Mouse (Mus musculus) forebrain, embryonic 12.5 days (tissue): ENCODE measurements around the gene Ttyh2. TPM values are rescaled to one million over a fixed set of nuclear protein-coding genes. Genes with fewer than 3 reads are reported as not detected.
"Not testable (repeated sequence)": the region's sequence is repeated elsewhere in the genome, so short reads cannot be mapped to it uniquely, and the experiment has no call there.

Experiments used
- ATAC-seq: fragments of 200-750 bp; cut with Nextera tagmentation; 2 replicates; pipeline ENCODE4 v1.8.0; 2017; ENCODE audit warnings: moderate TSS enrichment; ENCODE audit not compliant: low FRiP score
- H3K27ac ChIP-seq: fragments of 300-500 bp; sonication (generic); 2 replicates; pipeline ENCODE4 v1.5.1; 2016; ENCODE audit warnings: mild to moderate bottlenecking
- H3K27me3 ChIP-seq: fragments of 300-500 bp; sonication (generic); 2 replicates; pipeline ENCODE4 v1.6.1; 2016; ENCODE audit warnings: mild to moderate bottlenecking
- H3K36me3 ChIP-seq: fragments of 300-500 bp; sonication (generic); replicated peaks from 2 replicates; pipeline ENCODE4 v1.6.1; 2016; ENCODE audit warnings: mild to moderate bottlenecking
- H3K4me1 ChIP-seq: fragments of 300-500 bp; sonication (generic); 2 replicates; pipeline ENCODE4 v1.6.1; 2016
- H3K4me2 ChIP-seq: fragments of 300-500 bp; sonication (generic); 2 replicates; pipeline ENCODE4 v1.6.1; 2016; ENCODE audit warnings: mild to moderate bottlenecking, moderate library complexity
- H3K4me3 ChIP-seq: fragments of 300-500 bp; sonication (generic); replicated peaks from 2 replicates; pipeline ENCODE4 v1.5.1; 2016; ENCODE audit warnings: mild to moderate bottlenecking
- H3K9ac ChIP-seq: fragments of 300-500 bp; sonication (generic); 2 replicates; pipeline ENCODE4 v1.6.1; 2016; ENCODE audit warnings: mild to moderate bottlenecking
- H3K9me3 ChIP-seq: fragments of 300-500 bp; sonication (generic); 2 replicates; pipeline ENCODE4 v1.6.1; 2016
- WGBS: fragments of 180-500 bp; shearing (Covaris S2); methylation state at CpG from one replicate; pipeline ENCODE4 v1.1.7; 2016; 5-methylcytosine and 5-hydroxymethylcytosine counted together
- polyA plus RNA-seq: library from polyadenylated mRNA; unstranded; fragments of >200 nt; fragmentation: Nextera tagmentation; extraction: Ambion mirVana; gene quantifications from 2 replicates; pipeline ENCODE4 v1.2.1, GENCODE M21; 2016

The Ttyh2 gene
- polyA plus RNA-seq, 1 experiment from 2014 or later, result 11.8 TPM

GRCm38 (mm10) chr11:114674180-114674579 is 1.1 kb upstream of the Ttyh2 start:
- Histone ChIP-seq H3K4me3 (no peak overlapping the region), H3K36me3 (peaks cover 39% of the 10 kb centered on the region), H3K9ac (no peak overlapping the region), H3K27ac (no peak overlapping the region), H3K27me3 (peaks cover 16% of the 10 kb centered on the region), H3K9me3 (no peaks in the 10 kb centered on the region), H3K4me1 (peaks cover 43% of the 10 kb centered on the region), H3K4me2 (no peak overlapping the region)
- 48% methylated on average over 8 of the region's 8 CpGs for WGBS
- no peak for ATAC-seq

GRCm38 (mm10) chr11:114674796-114675195 is 435 bp upstream of the Ttyh2 start:
- Histone ChIP-seq H3K4me3 (peak overlapping the region; percentile 53; the same call in 1 of the 2 replicates), H3K4me2 (peak overlapping the region; percentile 89), H3K27me3 (peaks cover 16% of the 10 kb centered on the region), H3K36me3 (peaks cover 39% of the 10 kb centered on the region), H3K4me1 (peaks cover 37% of the 10 kb centered on the region)
- H3K9ac ChIP-seq, H3K9me3 ChIP-seq, H3K27ac ChIP-seq, ATAC-seq: not testable (repeated sequence)
- WGBS, result 78% methylated on average over 2 of the region's 3 CpGs

- Histone ChIP-seq H3K9ac (peak overlapping the region; percentile 72), H3K4me1 (peaks cover 32% of the 10 kb centered on the region), H3K9me3 (no peaks in the 10 kb centered on the region), H3K4me3 (peak overlapping the region; percentile 53), H3K27ac (peak overlapping the region; percentile 42; the same call in 1 of the 2 replicates), H3K4me2 (peak overlapping the region; percentile 89), H3K36me3 (peaks cover 30% of the 10 kb centered on the region), H3K27me3 (peaks cover 16% of the 10 kb centered on the region)
- 0 out of 2 replicates have a peak, but pooled peaks have one; percentile 1 for ATAC-seq
- under 1% methylated on average over 27 of the region's 27 CpGs for WGBS
Observed at GRCm38 (mm10) chr11:114675826-114676401, 683 bp downstream of the Ttyh2 start.

GRCm38 (mm10) chr11:114676431-114676830 is 1.2 kb downstream of the Ttyh2 start:
- Histone ChIP-seq H3K4me3 (peak overlapping the region; percentile 53), H3K36me3 (peaks cover 25% of the 10 kb centered on the region), H3K27ac (no peak overlapping the region), H3K9me3 (no peaks in the 10 kb centered on the region), H3K27me3 (peaks cover 16% of the 10 kb centered on the region), H3K9ac (peak overlapping the region; percentile 72), H3K4me2 (peak overlapping the region; percentile 89), H3K4me1 (peaks cover 32% of the 10 kb centered on the region)
- no peak for ATAC-seq
- 9% methylated on average over 14 of the region's 14 CpGs for WGBS

- Histone ChIP-seq H3K27me3 (peaks cover 16% of the 10 kb centered on the region), H3K36me3 (peaks cover 19% of the 10 kb centered on the region), H3K27ac (no peak overlapping the region), H3K4me3 (peak overlapping the region; percentile 53), H3K9me3 (no peaks in the 10 kb centered on the region), H3K9ac (peak overlapping the region; percentile 72; the same call in 1 of the 2 replicates), H3K4me2 (peak overlapping the region; percentile 89), H3K4me1 (peaks cover 32% of the 10 kb centered on the region)
- 54% methylated on average over 9 of the region's 9 CpGs for WGBS
- ATAC-seq, result no peak
Observed at GRCm38 (mm10) chr11:114676896-114677530, 1.8 kb downstream of the Ttyh2 start.

- no peak overlapping the region for H3K4me2 ChIP-seq
- H3K27me3 ChIP-seq, result peaks cover 16% of the 10 kb centered on the region
- ATAC-seq, result no peak
- H3K9ac ChIP-seq, result no peak overlapping the region
- no peak overlapping the region for H3K4me3 ChIP-seq
- no peaks in the 10 kb centered on the region for H3K36me3 ChIP-seq
- peaks cover 37% of the 10 kb centered on the region for H3K4me1 ChIP-seq
- WGBS, result 80% methylated on average over 8 of the region's 8 CpGs
- no peaks in the 10 kb centered on the region for H3K9me3 ChIP-seq
- H3K27ac ChIP-seq, result no peak overlapping the region
Observed at GRCm38 (mm10) chr11:114679582-114679981, 4.4 kb downstream of the Ttyh2 start.

- Histone ChIP-seq H3K9me3 (no peaks in the 10 kb centered on the region), H3K27me3 (peaks cover 16% of the 10 kb centered on the region), H3K4me3 (no peak overlapping the region), H3K4me1 (peaks cover 40% of the 10 kb centered on the region), H3K36me3 (no peaks in the 10 kb centered on the region), H3K27ac (no peak overlapping the region), H3K4me2 (no peak overlapping the region), H3K9ac (no peak overlapping the region)
- 81% methylated on average over 10 of the region's 10 CpGs for WGBS
- no peak for ATAC-seq
Observed at GRCm38 (mm10) chr11:114680291-114680690, 5.1 kb downstream of the Ttyh2 start.

- H3K4me1 ChIP-seq, result peaks cover 35% of the 10 kb centered on the region
- 78% methylated on average over 5 of the region's 5 CpGs for WGBS
Observed at GRCm38 (mm10) chr11:114681054-114681453, 5.8 kb downstream of the Ttyh2 start.

GRCm38 (mm10) chr11:114682321-114682900 is 7.2 kb downstream of the Ttyh2 start:
- Histone ChIP-seq H3K4me1 (peaks cover 23% of the 10 kb centered on the region), H3K4me3 (no peak overlapping the region), H3K27ac (no peak overlapping the region), H3K9ac (no peak overlapping the region), H3K9me3 (no peaks in the 10 kb centered on the region), H3K27me3 (peaks cover under 1% of the 10 kb centered on the region; the same call in 1 of the 2 replicates), H3K36me3 (no peaks in the 10 kb centered on the region), H3K4me2 (no peak overlapping the region)
- 94% methylated on average over 13 of the region's 13 CpGs for WGBS
- ATAC-seq, result no peak

More at GRCm38 (mm10) chr11:114681054-114681453, 5.8 kb downstream of the Ttyh2 start:
- Histone ChIP-seq H3K27ac (no peak overlapping the region), H3K9ac (no peak overlapping the region), H3K27me3 (peaks cover 14% of the 10 kb centered on the region), H3K4me2 (no peak overlapping the region), H3K36me3 (no peaks in the 10 kb centered on the region), H3K9me3 (no peaks in the 10 kb centered on the region), H3K4me3 (no peak overlapping the region)
- ATAC-seq, result no peak

GRCm38 (mm10) chr11:114683029-114683721 is 7.9 kb downstream of the Ttyh2 start:
- ATAC-seq, result no peak
- 85% methylated on average over 10 of the region's 10 CpGs for WGBS

GRCm38 (mm10) chr11:114683722-114684621 is 8.7 kb downstream of the Ttyh2 start:
- H3K4me1 ChIP-seq, result peaks cover 23% of the 10 kb centered on the region
- 78% methylated on average over 20 of the region's 20 CpGs for WGBS

More at GRCm38 (mm10) chr11:114683029-114683721, 7.9 kb downstream of the Ttyh2 start:
- no peaks in the 10 kb centered on the region for H3K9me3 ChIP-seq
- H3K27me3 ChIP-seq, result no peaks in the 10 kb centered on the region
- no peak overlapping the region for H3K4me3 ChIP-seq
- no peaks in the 10 kb centered on the region for H3K36me3 ChIP-seq
- no peak overlapping the region for H3K4me2 ChIP-seq
- no peak overlapping the region for H3K27ac ChIP-seq
- no peak overlapping the region for H3K9ac ChIP-seq
- H3K4me1 ChIP-seq, result peaks cover 23% of the 10 kb centered on the region

More at GRCm38 (mm10) chr11:114683722-114684621, 8.7 kb downstream of the Ttyh2 start:
- no peak overlapping the region for H3K27ac ChIP-seq
- no peaks in the 10 kb centered on the region for H3K36me3 ChIP-seq
- ATAC-seq, result no peak
- H3K9ac ChIP-seq, result no peak overlapping the region
- H3K9me3 ChIP-seq, result no peaks in the 10 kb centered on the region
- no peaks in the 10 kb centered on the region for H3K27me3 ChIP-seq
- H3K4me2 ChIP-seq, result no peak overlapping the region
- no peak overlapping the region for H3K4me3 ChIP-seq
